Mouse (Mus musculus) lung, embryonic 16.5 days (tissue): ENCODE results near the gene Olfr194. TPM values are rescaled to one million over a fixed set of nuclear protein-coding genes. Genes with fewer than 3 reads are reported as not detected.
"Not testable (repeated sequence)": the region's sequence is repeated elsewhere in the genome, so short reads cannot be mapped to it uniquely, and the experiment has no call there.

Source experiments
- ATAC-seq: fragments of 200-750 bp; cut with Nextera tagmentation; 2 replicates; pipeline ENCODE4 v1.8.0; 2017; ENCODE audit warnings: low read depth, mild to moderate bottlenecking, moderate library complexity
- H3K27ac ChIP-seq: fragments of 300-500 bp; sonication (generic); 2 replicates; pipeline ENCODE4 v1.5.1; 2014; ENCODE audit warnings: mild to moderate bottlenecking, control low read depth, low read length
- H3K27me3 ChIP-seq: fragments of 300-500 bp; sonication (generic); 2 replicates; pipeline ENCODE4 v1.6.1; 2014; ENCODE audit warnings: low read depth, low read length, mixed read lengths; ENCODE audit not compliant: control insufficient read depth, insufficient read depth
- H3K36me3 ChIP-seq: fragments of 300-500 bp; sonication (generic); 2 replicates; pipeline ENCODE4 v1.6.1; 2014; ENCODE audit warnings: low read length; ENCODE audit not compliant: control insufficient read depth, insufficient read depth
- H3K4me1 ChIP-seq: fragments of 300-500 bp; sonication (generic); replicated peaks from 2 replicates; pipeline ENCODE4 v1.6.1; 2014; ENCODE audit warnings: low read length, mixed read lengths; ENCODE audit not compliant: control insufficient read depth, insufficient read depth
- H3K4me2 ChIP-seq: fragments of 300-500 bp; sonication (generic); 2 replicates; pipeline ENCODE4 v1.6.1; 2014; ENCODE audit warnings: low read depth, low read length, control low read depth
- H3K4me3 ChIP-seq: fragments of 300-500 bp; sonication (generic); 2 replicates; pipeline ENCODE4 v1.5.1; 2014; ENCODE audit warnings: mild to moderate bottlenecking, low read length, control low read depth
- H3K9ac ChIP-seq: fragments of 300-500 bp; sonication (generic); 2 replicates; pipeline ENCODE4 v1.6.1; 2014; ENCODE audit warnings: low read length, control low read depth
- H3K9me3 ChIP-seq: fragments of 300-500 bp; sonication (generic); 2 replicates; pipeline ENCODE4 v1.6.1; 2016; ENCODE audit warnings: low read length; ENCODE audit not compliant: control insufficient read depth
- WGBS: fragments of 180-500 bp; shearing (Covaris S2); extraction: QIAGEN DNeasy Blood & Tissue Kit; methylation state at CpG from one replicate; pipeline ENCODE4 v1.1.7; 2014; 5-methylcytosine and 5-hydroxymethylcytosine counted together
- polyA plus RNA-seq: library from polyadenylated mRNA; unstranded; fragments of >200 nt; fragmentation: Nextera tagmentation; extraction: Ambion mirVana; gene quantifications from 2 replicates; pipeline ENCODE4 v1.2.1, GENCODE M21; 2015

The Olfr194 gene
- polyA plus RNA-seq, 1 experiment from 2014 or later = not detected

DNA sequence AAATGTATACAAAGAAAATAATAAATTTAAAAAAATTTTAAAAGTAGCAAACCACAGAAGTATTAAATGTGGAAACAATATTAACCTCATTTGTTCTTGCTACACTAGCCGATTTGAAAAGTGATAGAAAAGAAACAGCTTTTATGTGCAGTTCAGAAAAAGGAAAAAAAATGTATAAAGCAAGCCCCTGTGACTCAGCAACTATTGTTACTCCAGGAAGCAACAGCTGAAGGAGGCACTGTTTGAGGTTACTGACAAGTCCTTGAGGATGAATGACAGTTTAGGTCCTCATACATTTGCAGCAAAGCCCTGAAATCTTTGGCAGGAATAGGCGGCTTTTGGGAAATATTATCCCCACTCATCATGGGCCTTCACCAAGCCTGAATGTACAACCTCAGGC, 39.8 kb downstream of the Olfr194 start:
- H3K36me3 ChIP-seq, H3K27ac ChIP-seq, H3K4me1 ChIP-seq, H3K9ac ChIP-seq, ATAC-seq, H3K9me3 ChIP-seq, H3K4me2 ChIP-seq, H3K4me3 ChIP-seq, H3K27me3 ChIP-seq: not testable (repeated sequence)
- 81% methylated on average over 2 of the region's 2 CpGs for WGBS

DNA sequence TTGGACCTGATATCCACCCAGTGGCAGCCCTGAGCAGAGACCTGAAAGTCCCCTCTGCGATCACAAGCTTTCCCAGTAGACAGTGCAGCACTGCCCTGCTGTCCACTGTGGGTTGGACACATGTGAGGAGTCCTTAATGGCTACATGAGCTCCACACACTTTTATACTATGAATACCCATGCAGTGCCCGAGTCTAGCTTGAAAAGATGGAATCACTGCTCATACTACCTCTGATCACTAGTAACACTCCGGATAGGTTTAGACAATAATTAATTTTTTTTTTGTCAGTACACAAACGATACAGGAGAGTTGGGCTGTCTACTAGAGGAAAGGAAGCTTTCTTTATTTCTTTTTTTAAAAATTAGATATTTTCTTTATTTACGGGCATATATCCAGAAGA, 43.0 kb downstream of the Olfr194 start, which contains the start of gene Olfr190:
Olfr190 (minus strand) TSS at position 101 of the 400 bp plus-strand sequence.
- Histone ChIP-seq H3K9me3 (no peaks in the 10 kb centered on the region), H3K4me2 (no peak within 1 kb of the TSS), H3K4me1 (no peaks in the 10 kb centered on the region), H3K36me3 (no peaks in the 10 kb centered on the region), H3K27ac (no peak within 1 kb of the TSS), H3K9ac (no peak within 1 kb of the TSS), H3K4me3 (no peak within 1 kb of the TSS), H3K27me3 (no peaks in the 10 kb centered on the region)
- no peak for ATAC-seq
- 83% methylated on average over 5 of the region's 5 CpGs for WGBS

DNA sequence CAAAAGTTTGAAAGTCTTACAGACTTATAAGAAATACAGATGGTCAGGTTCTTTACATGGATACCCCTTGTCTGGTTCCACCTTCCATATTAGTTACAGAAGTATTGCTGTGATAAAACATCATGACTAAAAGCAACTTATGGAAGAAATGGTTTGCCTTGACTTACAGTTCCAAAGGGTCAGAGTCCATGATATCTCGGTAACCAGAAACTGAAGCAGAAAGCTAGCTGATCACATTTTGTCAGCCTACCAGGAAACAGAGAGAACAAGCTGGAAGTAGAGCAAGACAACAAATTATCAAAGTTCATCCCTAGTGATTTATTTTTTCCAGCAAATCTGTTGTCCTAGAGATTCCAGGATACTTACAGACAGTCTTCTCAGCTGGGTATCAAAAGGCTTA, 47.3 kb downstream of the Olfr194 start:
- ATAC-seq = no peak
- no peak overlapping the region for H3K4me3 ChIP-seq
- no peak overlapping the region for H3K9ac ChIP-seq
- H3K27me3 ChIP-seq = no peaks in the 10 kb centered on the region
- H3K4me1 ChIP-seq = no peaks in the 10 kb centered on the region
- no peaks in the 10 kb centered on the region for H3K9me3 ChIP-seq
- 75% methylated on average over 1 of the region's 1 CpGs for WGBS
- no peak overlapping the region for H3K27ac ChIP-seq
- H3K4me2 ChIP-seq = no peak overlapping the region
- H3K36me3 ChIP-seq = no peaks in the 10 kb centered on the region

DNA sequence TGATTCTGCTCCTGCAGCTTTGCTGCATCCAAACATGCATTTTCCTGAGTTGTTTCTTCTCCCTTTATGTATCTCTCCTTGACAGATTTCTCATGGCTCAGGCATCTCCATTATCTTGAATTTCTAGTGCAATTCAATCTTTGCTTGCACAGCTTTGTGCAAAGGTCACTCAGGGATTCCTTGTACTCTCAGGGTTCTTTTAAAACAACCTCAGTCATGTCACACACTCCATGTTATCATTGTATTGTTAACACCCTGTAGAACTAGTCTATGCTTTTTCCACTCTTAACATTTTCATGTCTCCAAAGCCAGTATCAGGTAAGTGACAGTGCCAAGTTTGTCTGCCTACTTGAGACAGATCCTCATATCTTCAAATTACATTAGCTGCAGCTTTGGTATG, 49.1 kb downstream of the Olfr194 start:
- Histone ChIP-seq H3K27ac (no peak overlapping the region), H3K27me3 (no peaks in the 10 kb centered on the region), H3K4me3 (no peak overlapping the region), H3K4me2 (no peak overlapping the region), H3K36me3 (no peaks in the 10 kb centered on the region), H3K9ac (no peak overlapping the region), H3K4me1 (no peaks in the 10 kb centered on the region), H3K9me3 (no peaks in the 10 kb centered on the region)
- no peak for ATAC-seq

Other genes starting within 250 kb of the Olfr194 start
- not detected in 2 replicates for gene Olfr177, start 246.3 kb downstream of the Olfr194 start, polyA plus RNA-seq
- not detected in 2 replicates for gene Olfr178, start 229.0 kb downstream of the Olfr194 start, polyA plus RNA-seq
- gene Olfr181, start 192.3 kb downstream of the Olfr194 start, polyA plus RNA-seq = not detected in 2 replicates
- not detected in 2 replicates for gene Olfr180, start 191.7 kb downstream of the Olfr194 start, polyA plus RNA-seq
- not detected in 2 replicates for gene Olfr183, start 125.7 kb downstream of the Olfr194 start, polyA plus RNA-seq
- gene Olfr186, start 90.8 kb downstream of the Olfr194 start, polyA plus RNA-seq = not detected in 2 replicates
- not detected in 2 replicates for gene Olfr187, start 81.3 kb downstream of the Olfr194 start, polyA plus RNA-seq
- not detected in 2 replicates for gene Olfr190, start 43.1 kb downstream of the Olfr194 start, polyA plus RNA-seq
- gene Olfr191, start 31.2 kb downstream of the Olfr194 start, polyA plus RNA-seq = not detected in 2 replicates
- gene Olfr193, start 9.2 kb downstream of the Olfr194 start, polyA plus RNA-seq = not detected in 2 replicates
- gene Olfr195, start 26.0 kb upstream of the Olfr194 start, polyA plus RNA-seq = not detected in 2 replicates
- not detected in 2 replicates for gene Olfr196, start 49.4 kb upstream of the Olfr194 start, polyA plus RNA-seq
- not detected in 2 replicates for gene Olfr198, start 82.5 kb upstream of the Olfr194 start, polyA plus RNA-seq
- gene Olfr199, start 98.7 kb upstream of the Olfr194 start, polyA plus RNA-seq = not detected in 2 replicates
- not detected in 2 replicates for gene Olfr201, start 151.6 kb upstream of the Olfr194 start, polyA plus RNA-seq
- not detected in 2 replicates for gene Olfr202, start 165.7 kb upstream of the Olfr194 start, polyA plus RNA-seq
- not detected in 2 replicates for gene Olfr203, start 177.8 kb upstream of the Olfr194 start, polyA plus RNA-seq
- gene Olfr204, start 197.2 kb upstream of the Olfr194 start, polyA plus RNA-seq = not detected in 2 replicates
- gene Olfr205, start 210.1 kb upstream of the Olfr194 start, polyA plus RNA-seq = not detected in 2 replicates
- gene Olfr206, start 228.2 kb upstream of the Olfr194 start, polyA plus RNA-seq = not detected in 2 replicates
- gene Olfr209, start 242.9 kb upstream of the Olfr194 start, polyA plus RNA-seq = not detected in 2 replicates